Mouse (Mus musculus): ENCODE data around the gene Pcdh15. TPM values are rescaled to one million over a fixed set of nuclear protein-coding genes. Genes with fewer than 3 reads are reported as not detected.

Pcdh15 gene
- polyA plus RNA-seq, 1 experiment from 2014 or later: 0.07 TPM

DNA sequence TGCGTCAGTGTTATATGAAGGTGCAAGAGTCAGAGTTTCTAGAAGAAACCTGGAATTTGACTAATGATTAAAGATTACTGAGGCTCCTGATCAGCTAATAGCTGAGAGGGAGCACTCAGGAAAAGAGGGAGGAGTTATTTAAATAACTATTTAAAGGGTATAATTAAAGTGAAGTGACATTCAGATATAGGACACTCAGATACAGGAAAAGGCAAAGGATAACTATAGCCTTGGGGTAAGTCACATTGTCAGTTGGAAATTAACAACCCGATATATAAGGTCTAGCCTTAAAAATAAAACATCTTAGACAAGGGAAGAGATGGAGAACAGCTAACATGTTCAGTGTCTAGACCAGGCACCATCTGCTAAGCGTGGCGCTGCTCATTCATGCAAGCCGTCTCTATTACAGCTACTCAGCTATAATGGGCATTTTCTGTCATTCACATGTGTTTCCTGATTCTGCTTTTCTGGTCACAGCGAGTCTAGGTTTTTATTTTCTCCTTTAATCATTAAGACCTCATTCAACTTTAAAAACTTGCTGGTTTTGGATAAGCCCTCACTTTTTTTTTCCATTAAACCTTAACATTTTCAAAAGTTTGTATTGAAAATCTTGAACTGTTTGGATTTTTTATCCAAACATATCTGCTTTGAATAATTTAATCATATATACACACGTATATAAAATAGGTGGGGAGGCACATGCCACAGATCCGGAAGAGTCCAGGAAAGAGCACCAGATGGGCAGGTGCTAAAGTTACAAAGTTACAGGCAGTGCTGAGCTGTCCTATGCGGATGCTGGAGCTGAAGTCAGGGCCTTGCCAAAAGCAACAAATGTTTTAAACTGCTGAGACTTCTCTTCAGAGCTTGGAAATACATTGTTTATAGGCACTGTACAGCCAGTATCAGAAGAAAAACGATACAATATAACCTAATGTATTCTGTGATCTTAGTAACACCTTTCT, 1288.7 kb downstream of the Pcdh15 start:
- Histone ChIP-seq H3K36me3 (ENCODE audit: control insufficient read depth, insufficient read depth) (no peaks in the 10 kb centered on the region), H3K9me3 (replicated peaks; ENCODE audit: control insufficient read depth, low read length) (no peaks in the 10 kb centered on the region), H3K27me3 (ENCODE audit: control insufficient read depth, insufficient read depth, low read depth, low read length) (no peaks in the 10 kb centered on the region), H3K4me1 (ENCODE audit: control insufficient read depth, low read depth, low read length) (no peaks in the 10 kb centered on the region), H3K4me2 (ENCODE audit: low read depth, low read length) (no peak overlapping the region), H3K27ac (ENCODE audit: low read length) (no peak overlapping the region), H3K9ac (ENCODE audit: low read depth, low read length) (no peak overlapping the region), H3K4me3 (ENCODE audit: low read depth, low read length) (no peak overlapping the region)
- no peak for ATAC-seq (ENCODE audit: low read depth)
- WGBS (ENCODE audit: insufficient replicate concordance): 60% methylated on average over 10 of the region's 10 CpGs

DNA sequence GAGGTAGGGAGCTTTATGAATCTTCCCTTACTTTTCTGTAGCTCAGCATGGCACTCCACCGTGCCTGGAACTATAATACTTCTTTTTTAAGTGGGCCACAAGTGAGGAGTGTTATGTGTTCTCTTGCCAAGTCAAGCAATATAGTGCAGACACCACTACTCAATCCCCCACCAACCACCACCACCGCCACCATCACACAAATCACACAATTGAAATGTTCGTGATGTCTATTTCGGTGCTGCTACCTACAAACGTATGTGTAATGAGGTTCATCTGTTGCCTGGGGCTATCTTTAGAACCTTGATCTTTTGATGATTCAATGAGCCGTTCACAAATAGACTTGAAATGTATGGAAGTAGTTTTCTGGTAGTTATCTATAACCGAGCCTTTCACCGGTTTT, 1304.0 kb downstream of the Pcdh15 start:
- Histone ChIP-seq H3K9ac (ENCODE audit: low read depth, low read length) (no peak overlapping the region), H3K4me1 (ENCODE audit: control insufficient read depth, low read depth, low read length) (no peaks in the 10 kb centered on the region), H3K27me3 (ENCODE audit: control insufficient read depth, insufficient read depth, low read depth, low read length) (no peaks in the 10 kb centered on the region), H3K4me2 (ENCODE audit: low read depth, low read length) (no peak overlapping the region), H3K36me3 (ENCODE audit: control insufficient read depth, insufficient read depth) (no peaks in the 10 kb centered on the region), H3K9me3 (replicated peaks; ENCODE audit: control insufficient read depth, low read length) (no peaks in the 10 kb centered on the region), H3K27ac (ENCODE audit: low read length) (no peak overlapping the region), H3K4me3 (ENCODE audit: low read depth, low read length) (no peak overlapping the region)
- ATAC-seq (ENCODE audit: low read depth): no peak
- 66% methylated on average over 8 of the region's 8 CpGs for WGBS (ENCODE audit: insufficient replicate concordance)

GRCm38 (mm10) chr10:74414021-74414420, 1314.9 kb downstream of the Pcdh15 start:
- Histone ChIP-seq H3K27ac (ENCODE audit: low read length) (no peak overlapping the region), H3K4me1 (ENCODE audit: control insufficient read depth, low read depth, low read length) (no peaks in the 10 kb centered on the region), H3K4me3 (ENCODE audit: low read depth, low read length) (no peak overlapping the region), H3K27me3 (ENCODE audit: control insufficient read depth, insufficient read depth, low read depth, low read length) (no peaks in the 10 kb centered on the region), H3K9ac (ENCODE audit: low read depth, low read length) (no peak overlapping the region), H3K9me3 (replicated peaks; ENCODE audit: control insufficient read depth, low read length) (no peaks in the 10 kb centered on the region), H3K36me3 (ENCODE audit: control insufficient read depth, insufficient read depth) (no peaks in the 10 kb centered on the region), H3K4me2 (ENCODE audit: low read depth, low read length) (no peak overlapping the region)
- no peak for ATAC-seq (ENCODE audit: low read depth)
- 47% methylated on average over 3 of the region's 3 CpGs for WGBS (ENCODE audit: insufficient replicate concordance)

- no peaks in the 10 kb centered on the region for H3K9me3 ChIP-seq (replicated peaks; ENCODE audit: control insufficient read depth, low read length)
- 58% methylated on average over 1 of the region's 1 CpGs for WGBS (ENCODE audit: insufficient replicate concordance)
- no peak overlapping the region for H3K27ac ChIP-seq (ENCODE audit: low read length)
- H3K4me2 ChIP-seq (ENCODE audit: low read depth, low read length): no peak overlapping the region
- ATAC-seq (ENCODE audit: low read depth): no peak
- no peak overlapping the region for H3K9ac ChIP-seq (ENCODE audit: low read depth, low read length)
- H3K36me3 ChIP-seq (ENCODE audit: control insufficient read depth, insufficient read depth): no peaks in the 10 kb centered on the region
- H3K4me1 ChIP-seq (ENCODE audit: control insufficient read depth, low read depth, low read length): no peaks in the 10 kb centered on the region
- H3K4me3 ChIP-seq (ENCODE audit: low read depth, low read length): no peak overlapping the region
- no peaks in the 10 kb centered on the region for H3K27me3 ChIP-seq (ENCODE audit: control insufficient read depth, insufficient read depth, low read depth, low read length)
These were observed 1315.8 kb downstream of the Pcdh15 start for GRCm38 (mm10) chr10:74414945-74415344.

- no peak for ATAC-seq (ENCODE audit: low read depth)
- no peaks in the 10 kb centered on the region for H3K4me1 ChIP-seq (ENCODE audit: control insufficient read depth, low read depth, low read length)
- WGBS (ENCODE audit: insufficient replicate concordance): 55% methylated on average over 4 of the region's 4 CpGs
- no peaks in the 10 kb centered on the region for H3K27me3 ChIP-seq (ENCODE audit: control insufficient read depth, insufficient read depth, low read depth, low read length)
- no peaks in the 10 kb centered on the region for H3K36me3 ChIP-seq (ENCODE audit: control insufficient read depth, insufficient read depth)
- no peak overlapping the region for H3K27ac ChIP-seq (ENCODE audit: low read length)
- H3K9me3 ChIP-seq (replicated peaks; ENCODE audit: control insufficient read depth, low read length): no peaks in the 10 kb centered on the region
- no peak overlapping the region for H3K9ac ChIP-seq (ENCODE audit: low read depth, low read length)
- no peak overlapping the region for H3K4me3 ChIP-seq (ENCODE audit: low read depth, low read length)
- H3K4me2 ChIP-seq (ENCODE audit: low read depth, low read length): no peak overlapping the region
These were observed 1316.2 kb downstream of the Pcdh15 start for GRCm38 (mm10) chr10:74415359-74415758.

DNA sequence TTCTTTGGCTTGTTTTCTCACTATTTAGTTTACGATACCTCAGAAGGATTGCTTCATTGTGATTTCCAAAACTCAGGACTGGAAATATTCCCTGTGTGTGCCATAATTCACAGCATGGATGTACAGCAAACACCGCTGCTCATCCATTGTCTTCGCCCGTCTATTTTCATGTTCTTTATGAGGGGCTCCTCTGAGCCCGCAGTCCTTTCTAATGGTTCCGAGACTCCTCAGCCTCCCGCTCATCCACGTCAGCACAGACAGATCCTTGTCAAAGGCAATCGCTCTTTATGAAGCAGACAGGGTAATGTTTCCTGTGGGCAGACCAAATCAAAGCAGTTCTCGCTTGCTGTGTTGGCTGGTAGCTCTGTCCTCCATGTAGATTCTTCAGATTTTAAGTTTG, 1316.8 kb downstream of the Pcdh15 start:
- WGBS (ENCODE audit: insufficient replicate concordance): 71% methylated on average over 10 of the region's 10 CpGs
- Histone ChIP-seq H3K4me3 (ENCODE audit: low read depth, low read length) (no peak overlapping the region), H3K27me3 (ENCODE audit: control insufficient read depth, insufficient read depth, low read depth, low read length) (no peaks in the 10 kb centered on the region), H3K9me3 (replicated peaks; ENCODE audit: control insufficient read depth, low read length) (no peaks in the 10 kb centered on the region), H3K4me1 (ENCODE audit: control insufficient read depth, low read depth, low read length) (no peaks in the 10 kb centered on the region), H3K9ac (ENCODE audit: low read depth, low read length) (no peak overlapping the region), H3K27ac (ENCODE audit: low read length) (no peak overlapping the region), H3K4me2 (ENCODE audit: low read depth, low read length) (no peak overlapping the region), H3K36me3 (ENCODE audit: control insufficient read depth, insufficient read depth) (no peaks in the 10 kb centered on the region)
- no peak for ATAC-seq (ENCODE audit: low read depth)

- H3K36me3 ChIP-seq (ENCODE audit: control insufficient read depth, insufficient read depth): no peaks in the 10 kb centered on the region
- WGBS (ENCODE audit: insufficient replicate concordance): 71% methylated on average over 11 of the region's 11 CpGs
- no peak overlapping the region for H3K4me2 ChIP-seq (ENCODE audit: low read depth, low read length)
- no peaks in the 10 kb centered on the region for H3K4me1 ChIP-seq (ENCODE audit: control insufficient read depth, low read depth, low read length)
- ATAC-seq (ENCODE audit: low read depth): no peak
- no peaks in the 10 kb centered on the region for H3K27me3 ChIP-seq (ENCODE audit: control insufficient read depth, insufficient read depth, low read depth, low read length)
- no peak overlapping the region for H3K9ac ChIP-seq (ENCODE audit: low read depth, low read length)
- H3K9me3 ChIP-seq (replicated peaks; ENCODE audit: control insufficient read depth, low read length): no peaks in the 10 kb centered on the region
- H3K27ac ChIP-seq (ENCODE audit: low read length): no peak overlapping the region
- no peak overlapping the region for H3K4me3 ChIP-seq (ENCODE audit: low read depth, low read length)
These were observed 1350.9 kb downstream of the Pcdh15 start for GRCm38 (mm10) chr10:74450069-74450468.

GRCm38 (mm10) chr10:74463972-74464371, 1364.8 kb downstream of the Pcdh15 start:
- H3K27ac ChIP-seq (ENCODE audit: low read length): no peak overlapping the region
- WGBS (ENCODE audit: insufficient replicate concordance): 14% methylated on average over 2 of the region's 2 CpGs
- H3K36me3 ChIP-seq (ENCODE audit: control insufficient read depth, insufficient read depth): no peaks in the 10 kb centered on the region
- H3K4me3 ChIP-seq (ENCODE audit: low read depth, low read length): no peak overlapping the region
- no peak overlapping the region for H3K9ac ChIP-seq (ENCODE audit: low read depth, low read length)
- no peaks in the 10 kb centered on the region for H3K27me3 ChIP-seq (ENCODE audit: control insufficient read depth, insufficient read depth, low read depth, low read length)
- ATAC-seq (ENCODE audit: low read depth): no peak
- no peaks in the 10 kb centered on the region for H3K9me3 ChIP-seq (replicated peaks; ENCODE audit: control insufficient read depth, low read length)
- H3K4me2 ChIP-seq (ENCODE audit: low read depth, low read length): no peak overlapping the region
- H3K4me1 ChIP-seq (ENCODE audit: control insufficient read depth, low read depth, low read length): no peaks in the 10 kb centered on the region

DNA sequence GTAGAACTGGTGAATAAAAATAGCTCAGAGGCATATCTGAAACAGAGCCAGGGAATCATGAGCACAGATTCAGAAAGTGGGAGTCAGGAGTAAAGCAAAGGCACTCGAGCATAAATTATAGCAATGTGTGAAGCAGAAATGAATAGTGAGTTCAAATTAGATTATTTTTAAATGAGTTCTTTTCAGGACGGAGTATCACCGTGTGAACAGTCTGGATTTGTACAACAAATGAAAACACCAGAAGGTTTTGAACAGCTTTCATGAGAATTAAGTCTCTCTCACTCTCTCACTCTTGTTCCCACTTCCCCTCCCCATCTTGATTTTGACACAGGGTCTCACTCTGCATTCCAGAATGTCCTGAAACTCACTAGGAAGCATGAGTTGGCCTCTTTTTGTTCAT, 1381.6 kb downstream of the Pcdh15 start:
- no peak for ATAC-seq (ENCODE audit: low read depth)

More for the DNA sequence above, 1381.6 kb downstream of the Pcdh15 start:
- Histone ChIP-seq H3K27me3 (ENCODE audit: control insufficient read depth, insufficient read depth, low read depth, low read length) (no peaks in the 10 kb centered on the region), H3K9me3 (replicated peaks; ENCODE audit: control insufficient read depth, low read length) (no peaks in the 10 kb centered on the region), H3K4me1 (ENCODE audit: control insufficient read depth, low read depth, low read length) (no peaks in the 10 kb centered on the region), H3K27ac (ENCODE audit: low read length) (no peak overlapping the region), H3K9ac (ENCODE audit: low read depth, low read length) (no peak overlapping the region), H3K36me3 (ENCODE audit: control insufficient read depth, insufficient read depth) (no peaks in the 10 kb centered on the region), H3K4me2 (ENCODE audit: low read depth, low read length) (no peak overlapping the region), H3K4me3 (ENCODE audit: low read depth, low read length) (no peak overlapping the region)
- 53% methylated on average over 3 of the region's 3 CpGs for WGBS (ENCODE audit: insufficient replicate concordance)

Measured in liver, embryonic 16.5 days (tissue).